Mouse (Mus musculus) cerebellum, adult 9-11 months (tissue): ENCODE results near the gene Nrip3.

Experiments used
- DNase-seq: peaks from one replicate; pipeline ENCODE4 v3.0.0; 2022

The Nrip3 gene

GRCm38 (mm10) chr7:109767575-109768350 is 14.1 kb downstream of the Nrip3 start:
- no peak for DNase-seq

GRCm38 (mm10) chr7:109764009-109764408 is 17.8 kb downstream of the Nrip3 start:
- DNase-seq, result no peak

- DNase-seq, result no peak
These were observed 25.5 kb downstream of the Nrip3 start for GRCm38 (mm10) chr7:109756291-109756690.

- DNase-seq, result no peak
These were observed 27.8 kb downstream of the Nrip3 start for GRCm38 (mm10) chr7:109754034-109754433.

- peak; percentile 81 for DNase-seq
These were observed 29.6 kb downstream of the Nrip3 start, which contains the start of gene Tmem9b for GRCm38 (mm10) chr7:109752008-109752925. TSS of gene Tmem9b (minus strand) at chr7:109752875.

- peak; percentile 23 for DNase-seq
These were observed 30.3 kb downstream of the Nrip3 start for GRCm38 (mm10) chr7:109751427-109752007.

- DNase-seq, result no peak
These were observed 34.1 kb downstream of the Nrip3 start for GRCm38 (mm10) chr7:109747747-109748146.

- DNase-seq, result no peak
These were observed 40.1 kb downstream of the Nrip3 start for GRCm38 (mm10) chr7:109741703-109742102.

GRCm38 (mm10) chr7:109741060-109741459 is 40.8 kb downstream of the Nrip3 start:
- DNase-seq, result no peak

- DNase-seq, result no peak
These were observed 41.9 kb downstream of the Nrip3 start for GRCm38 (mm10) chr7:109739822-109740370.

GRCm38 (mm10) chr7:109734806-109735205 is 47.0 kb downstream of the Nrip3 start:
- DNase-seq, result no peak

GRCm38 (mm10) chr7:109731626-109732025 is 50.2 kb downstream of the Nrip3 start, which contains the start of gene Ascl3:
TSS of gene Ascl3 (minus strand) at chr7:109731726.
- no peak for DNase-seq

GRCm38 (mm10) chr7:109723697-109724096 is 58.1 kb downstream of the Nrip3 start, which contains the start of gene BC051019:
TSS of gene BC051019 (minus strand) at chr7:109723850.
- DNase-seq, result no peak

- DNase-seq, result no peak
These were observed 58.7 kb downstream of the Nrip3 start for GRCm38 (mm10) chr7:109723114-109723513.

GRCm38 (mm10) chr7:109722618-109723017 is 59.2 kb downstream of the Nrip3 start:
- no peak for DNase-seq

- DNase-seq, result peak; percentile 14
These were observed 62.5 kb downstream of the Nrip3 start for GRCm38 (mm10) chr7:109719286-109719685.

GRCm38 (mm10) chr7:109713434-109713982 is 68.3 kb downstream of the Nrip3 start:
- no peak for DNase-seq

GRCm38 (mm10) chr7:109712198-109712597 is 69.6 kb downstream of the Nrip3 start:
- no peak for DNase-seq

- DNase-seq, result no peak
These were observed 71.8 kb downstream of the Nrip3 start for GRCm38 (mm10) chr7:109710069-109710468.

- DNase-seq, result no peak
These were observed 72.9 kb downstream of the Nrip3 start for GRCm38 (mm10) chr7:109708961-109709382.
